Mouse (Mus musculus): ENCODE measurements around the gene Calhm1.

DNA sequence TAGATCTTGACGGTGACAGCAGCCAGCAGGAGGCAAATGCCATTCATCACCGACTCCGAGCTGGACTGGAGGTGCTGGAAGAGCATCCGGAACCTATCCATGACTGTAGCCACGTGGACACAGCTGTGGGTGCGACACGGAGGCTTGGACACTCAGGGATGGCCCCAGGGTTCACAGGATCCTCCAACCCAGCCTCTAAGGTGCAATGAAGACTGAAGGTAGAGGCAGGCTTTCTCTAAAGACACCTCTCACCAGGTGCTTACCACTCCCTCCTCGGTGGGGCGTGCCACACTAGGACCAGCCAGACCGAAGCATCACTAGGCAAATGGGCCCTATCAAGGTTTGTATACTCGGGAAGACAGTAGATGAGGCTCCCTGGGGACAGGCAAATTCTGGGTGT, 13.6 kb upstream of the Calhm1 start, which contains the start of gene Calhm3:
- TF ChIP-seq POLR2A (IDR thresholded peaks at IDR 0.05; ENCODE audit: borderline replicate concordance, extremely low read depth, insufficient read depth, insufficient read length, poor library complexity, severe bottlenecking) = no peak
- TF ChIP-seq CTCF (IDR thresholded peaks at IDR 0.05; ENCODE audit: borderline replicate concordance, extremely low read depth, insufficient read depth, insufficient read length) = no peak
